Mouse (Mus musculus) splenic B cell, adult 2 months (primary cell): ENCODE measurements at regions not wholly inside any gene's neighbourhood (a gene's known extent, or its start where the extent isn't known, plus 50 kb on each side); places are given as distances from the start of the nearest gene placed in this dataset.

Experiments
- DNase-seq: peaks from one replicate; pipeline ENCODE4 v3.0.0-alpha.2; 2011; ENCODE audit warnings: low read depth, low spot score
- H3K27me3 ChIP-seq: 2 replicates; pipeline ENCODE4 v1.6.1; 2012; ENCODE audit warnings: mild to moderate bottlenecking, low read length, moderate library complexity, mixed read lengths; ENCODE audit not compliant: control insufficient read depth, poor library complexity, insufficient read depth, severe bottlenecking
- H3K36me3 ChIP-seq: 2 replicates; pipeline ENCODE4 v1.6.1; 2012; ENCODE audit warnings: mild to moderate bottlenecking, low read length, moderate library complexity, mixed read lengths; ENCODE audit not compliant: control insufficient read depth, poor library complexity, insufficient read depth, severe bottlenecking

- no peak for DNase-seq
- no peaks in the 10 kb centered on the region for H3K36me3 ChIP-seq
- H3K27me3 ChIP-seq, result no peaks in the 10 kb centered on the region
Observed at GRCm38 (mm10) chr2:106256012-106256411, 252.7 kb upstream of the Dnajc24 start.

- no peaks in the 10 kb centered on the region for H3K27me3 ChIP-seq
- no peak for DNase-seq
- no peaks in the 10 kb centered on the region for H3K36me3 ChIP-seq
Observed at GRCm38 (mm10) chr2:106234358-106234757, 231.0 kb upstream of the Dnajc24 start.

- no peaks in the 10 kb centered on the region for H3K36me3 ChIP-seq
- no peaks in the 10 kb centered on the region for H3K27me3 ChIP-seq
- DNase-seq, result no peak
Observed at GRCm38 (mm10) chr2:106231136-106231535, 227.8 kb upstream of the Dnajc24 start.

- no peak for DNase-seq
- H3K36me3 ChIP-seq, result no peaks in the 10 kb centered on the region
- no peaks in the 10 kb centered on the region for H3K27me3 ChIP-seq
Observed at GRCm38 (mm10) chr2:106230021-106230420, 226.7 kb upstream of the Dnajc24 start.

GRCm38 (mm10) chr2:106228249-106228648 is 224.9 kb upstream of the Dnajc24 start:
- no peak for DNase-seq
- Histone ChIP-seq H3K27me3 (no peaks in the 10 kb centered on the region), H3K36me3 (no peaks in the 10 kb centered on the region)

- DNase-seq, result no peak
- Histone ChIP-seq H3K27me3 (no peaks in the 10 kb centered on the region), H3K36me3 (no peaks in the 10 kb centered on the region)
Observed at GRCm38 (mm10) chr2:106216169-106216568, 212.8 kb upstream of the Dnajc24 start.

GRCm38 (mm10) chr2:106213740-106214139 is 210.4 kb upstream of the Dnajc24 start:
- no peak for DNase-seq
- no peaks in the 10 kb centered on the region for H3K36me3 ChIP-seq
- H3K27me3 ChIP-seq, result no peaks in the 10 kb centered on the region; the same call in 1 of the 2 replicates

GRCm38 (mm10) chr2:106210773-106211172 is 207.4 kb upstream of the Dnajc24 start:
- Histone ChIP-seq H3K36me3 (no peaks in the 10 kb centered on the region), H3K27me3 (no peaks in the 10 kb centered on the region; the same call in 1 of the 2 replicates)
- DNase-seq, result no peak

GRCm38 (mm10) chr2:106208767-106209250 is 205.5 kb upstream of the Dnajc24 start:
- no peak for DNase-seq
- H3K36me3 ChIP-seq, result no peaks in the 10 kb centered on the region
- H3K27me3 ChIP-seq, result no peaks in the 10 kb centered on the region; the same call in 1 of the 2 replicates

GRCm38 (mm10) chr2:106200130-106200529 is 196.8 kb upstream of the Dnajc24 start:
- Histone ChIP-seq H3K27me3 (no peaks in the 10 kb centered on the region), H3K36me3 (no peaks in the 10 kb centered on the region)
- DNase-seq, result no peak

GRCm38 (mm10) chr2:106195170-106195569 is 191.8 kb upstream of the Dnajc24 start:
- no peaks in the 10 kb centered on the region for H3K36me3 ChIP-seq
- H3K27me3 ChIP-seq, result no peaks in the 10 kb centered on the region
- DNase-seq, result no peak

GRCm38 (mm10) chr2:106194369-106195023 is 191.1 kb upstream of the Dnajc24 start:
- Histone ChIP-seq H3K36me3 (no peaks in the 10 kb centered on the region), H3K27me3 (no peaks in the 10 kb centered on the region)
- DNase-seq, result peak; percentile 0

GRCm38 (mm10) chr2:106193889-106194347 is 190.6 kb upstream of the Dnajc24 start:
- no peaks in the 10 kb centered on the region for H3K36me3 ChIP-seq
- DNase-seq, result no peak
- no peaks in the 10 kb centered on the region for H3K27me3 ChIP-seq

- Histone ChIP-seq H3K36me3 (no peaks in the 10 kb centered on the region), H3K27me3 (no peaks in the 10 kb centered on the region)
- DNase-seq, result no peak
Observed at GRCm38 (mm10) chr2:106190579-106191322, 187.4 kb upstream of the Dnajc24 start.

- no peaks in the 10 kb centered on the region for H3K36me3 ChIP-seq
- no peaks in the 10 kb centered on the region for H3K27me3 ChIP-seq
- DNase-seq, result no peak
Observed at GRCm38 (mm10) chr2:106183651-106184050, 180.3 kb upstream of the Dnajc24 start.
